ENCODE assay signal across 23 mouse cellular contexts in the genomic region with DNA sequence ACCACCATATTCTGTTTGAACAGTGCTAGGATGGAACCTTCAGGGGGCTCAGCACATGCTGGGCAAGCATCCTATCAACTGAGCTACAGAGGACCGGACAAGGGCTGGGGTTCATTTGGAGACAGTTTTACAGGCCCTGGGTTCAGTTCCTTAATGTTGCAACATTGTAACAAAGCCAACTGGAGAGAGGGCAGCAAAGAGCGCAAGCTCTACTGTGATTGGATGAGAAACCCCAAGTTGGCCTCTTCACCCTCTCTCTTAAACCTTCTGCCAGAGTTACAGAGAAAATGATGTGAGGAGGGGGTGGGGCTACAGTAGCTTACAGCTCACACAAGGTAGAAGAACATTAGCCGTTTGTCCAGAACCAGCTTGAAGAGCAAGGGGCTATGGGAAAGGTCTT. TPM values are rescaled to one million over a fixed set of nuclear protein-coding genes. Genes with fewer than 3 reads are reported as not detected.
"Had no signal": no experiment of that assay in that cellular context is flagged by ENCODE, and none has a peak within 500 bp of the region (broad histone marks: within the 10 kb centered on the region; RNA-seq: fewer than 3 reads in every experiment).

No protein-coding gene starts in this region.

- H3K36me3 ChIP-seq: limb, embryonic 13.5 days; liver, embryonic 12.5 days; liver, embryonic 15.5 days; midbrain, embryonic 12.5 days; midbrain, embryonic 15.5 days; neural tube, embryonic 13.5 days had no signal

- H3K9me3 ChIP-seq: limb, embryonic 13.5 days; liver, embryonic 12.5 days; liver, embryonic 15.5 days; midbrain, embryonic 12.5 days; midbrain, embryonic 15.5 days; neural tube, embryonic 13.5 days had no signal

- ATAC-seq: intestine, postnatal 0 days; liver, embryonic 12.5 days; midbrain, embryonic 15.5 days had no signal

- H3K27ac ChIP-seq: limb, embryonic 13.5 days; liver, embryonic 12.5 days; liver, embryonic 15.5 days; macrophage; midbrain, embryonic 12.5 days; midbrain, embryonic 15.5 days; neural tube, embryonic 13.5 days had no signal

- H3K4me2 ChIP-seq: limb, embryonic 13.5 days; liver, embryonic 12.5 days; liver, embryonic 15.5 days; midbrain, embryonic 12.5 days; midbrain, embryonic 15.5 days; neural tube, embryonic 13.5 days had no signal

- H3K27me3 ChIP-seq: limb, embryonic 13.5 days; midbrain, embryonic 12.5 days; midbrain, embryonic 15.5 days; neural tube, embryonic 13.5 days had no signal

- DNase-seq: kidney, adult 8-10 months; kidney, postnatal 14 days; kidney, postnatal 4 days; left cerebral cortex, postnatal 4 days; liver; lung, adult 18-20 months; thymus, adult 18-20 months; thymus, postnatal 36 days had no signal

- H3K4me3 ChIP-seq: limb, embryonic 13.5 days; liver, embryonic 12.5 days; liver, embryonic 15.5 days; midbrain, embryonic 12.5 days; midbrain, embryonic 15.5 days; myocyte; neural tube, embryonic 13.5 days had no signal

- H3K4me1 ChIP-seq: liver, embryonic 12.5 days; liver, embryonic 15.5 days; midbrain, embryonic 12.5 days; midbrain, embryonic 15.5 days; neural tube, embryonic 13.5 days had no signal

- H3K9ac ChIP-seq: limb, embryonic 13.5 days; liver, embryonic 12.5 days; liver, embryonic 15.5 days; midbrain, embryonic 12.5 days; midbrain, embryonic 15.5 days; neural tube, embryonic 13.5 days had no signal

RNA-seq across cellular contexts. Expression of gene Tbata, which starts 15.2 kb away (rescaled TPM):
- total RNA-seq: megakaryocyte, adult 5-6 weeks; monocyte, adult 5-6 weeks had no signal
- polyA plus RNA-seq: intestine, embryonic 14.5 days; intestine, postnatal 0 days; limb, embryonic 13.5 days; liver, embryonic 12.5 days; liver, embryonic 15.5 days; macrophage; midbrain, embryonic 12.5 days; midbrain, embryonic 15.5 days; myocyte; small intestine, adult 2 months; spleen, adult 2 months; stomach, embryonic 16.5 days had no signal
